Mouse (Mus musculus) C2C12 (cell line): ENCODE measurements around the gene Eapp. TPM values are rescaled to one million over a fixed set of nuclear protein-coding genes. Genes with fewer than 3 reads are reported as not detected.

ENCODE experiments used
- H3K27me3 ChIP-seq: one replicate; pipeline ENCODE4 v1.6.1; 2011; ENCODE audit not compliant: control insufficient read depth, insufficient read depth, insufficient read length
- H3K36me3 ChIP-seq: one replicate; pipeline ENCODE4 v1.6.1; 2011; ENCODE audit not compliant: control insufficient read depth, insufficient read depth
- H3K4me3 ChIP-seq: one replicate; pipeline ENCODE4 v1.5.1; 2011; ENCODE audit warnings: mild to moderate bottlenecking, control low read depth; ENCODE audit not compliant: poor library complexity, insufficient read depth, severe bottlenecking
- H3K79me2 ChIP-seq: one replicate; pipeline ENCODE4 v1.6.1; 2011; ENCODE audit not compliant: control insufficient read depth, insufficient read depth
- H3K79me3 ChIP-seq: one replicate; pipeline ENCODE4 v1.6.1; 2011; ENCODE audit warnings: low read depth, control low read depth
- H3ac ChIP-seq: one replicate; pipeline ENCODE3; 2011; ENCODE audit warnings: low read depth; ENCODE audit not compliant: control insufficient read depth, insufficient read length
- CEBPB ChIP-seq: IDR thresholded peaks from one replicate; pipeline ENCODE4 v1.6.1; 2011; ENCODE audit warnings: low read depth, mild to moderate bottlenecking, control low read depth, moderate library complexity
- CTCF ChIP-seq: IDR thresholded peaks from one replicate; pipeline ENCODE4 v1.5.1; 2011; ENCODE audit not compliant: control insufficient read depth, insufficient read depth, insufficient read length
- FOSL1 ChIP-seq: IDR thresholded peaks from one replicate; pipeline ENCODE4 v1.8.0; 2011; ENCODE audit warnings: mild to moderate bottlenecking, low read length; ENCODE audit not compliant: poor library complexity, insufficient read depth, severe bottlenecking
- MAX ChIP-seq: IDR thresholded peaks from one replicate; pipeline ENCODE4 v1.6.1; 2011; ENCODE audit warnings: mild to moderate bottlenecking, control low read depth
- MYOD1 ChIP-seq: IDR thresholded peaks from one replicate; pipeline ENCODE4 v1.6.1; 2011; ENCODE audit warnings: low read depth; ENCODE audit not compliant: control insufficient read depth, insufficient read length
- MYOG ChIP-seq: IDR thresholded peaks from one replicate; pipeline ENCODE4 v1.6.1; 2011; ENCODE audit not compliant: control insufficient read depth, insufficient read length; ENCODE audit errors: extremely low read depth
- USF1 ChIP-seq: IDR thresholded peaks from one replicate; pipeline ENCODE4 v1.6.1; 2011; ENCODE audit warnings: low read depth, mild to moderate bottlenecking, control low read depth, moderate library complexity
- microRNA-seq: library from miRNA; unstranded; fragments of <30 nt; microRNA quantifications from one replicate; pipeline ENCODE4, GENCODE M21; 2019; ENCODE audit warnings: borderline microRNAs expressed
- polyA plus RNA-seq: library from polyadenylated mRNA; unstranded; fragments of >200 nt; fragmentation: generic; extraction: Trizol; gene quantifications from one replicate; pipeline ENCODE4 v1.2.1, GENCODE M21; 2012; ENCODE audit warnings: missing spikeins

The Eapp gene
- polyA plus RNA-seq, 1 experiment, result 38.8 TPM

DNA sequence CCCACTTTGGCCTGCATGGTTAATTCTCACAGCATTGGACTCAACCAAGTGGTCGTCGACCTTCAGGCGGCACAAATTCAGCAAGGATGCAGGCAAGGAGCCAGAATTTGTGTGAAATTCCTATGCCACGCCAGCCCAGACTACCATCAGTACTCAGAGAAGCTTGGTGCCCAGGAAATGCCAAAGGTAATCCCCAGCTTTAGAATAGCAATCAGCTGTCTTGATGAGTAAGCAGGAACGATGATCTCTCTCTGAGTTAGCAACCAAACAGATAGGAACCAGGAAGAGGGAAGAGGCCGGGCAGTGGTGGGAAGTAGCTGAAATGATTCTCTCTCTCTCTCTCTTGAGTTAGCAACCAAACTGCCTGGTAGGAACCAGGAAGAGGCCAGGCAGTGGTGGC is 55.4 kb downstream of the Eapp start:
- H3K4me3 ChIP-seq, result no peak overlapping the region
- H3K79me2 ChIP-seq, result no peaks in the 10 kb centered on the region
- H3K27me3 ChIP-seq, result no peaks in the 10 kb centered on the region
- H3ac ChIP-seq, result no peak overlapping the region
- peaks cover 4% of the 10 kb centered on the region for H3K36me3 ChIP-seq
- no peak for TF ChIP-seq CEBPB
- TF ChIP-seq CTCF, result no peak
- no peak for TF ChIP-seq USF1
- TF ChIP-seq MYOD1, result no peak
- no peak for TF ChIP-seq FOSL1
- no peak for TF ChIP-seq MYOG
- TF ChIP-seq MAX, result no peak
- no peaks in the 10 kb centered on the region for H3K79me3 ChIP-seq

DNA sequence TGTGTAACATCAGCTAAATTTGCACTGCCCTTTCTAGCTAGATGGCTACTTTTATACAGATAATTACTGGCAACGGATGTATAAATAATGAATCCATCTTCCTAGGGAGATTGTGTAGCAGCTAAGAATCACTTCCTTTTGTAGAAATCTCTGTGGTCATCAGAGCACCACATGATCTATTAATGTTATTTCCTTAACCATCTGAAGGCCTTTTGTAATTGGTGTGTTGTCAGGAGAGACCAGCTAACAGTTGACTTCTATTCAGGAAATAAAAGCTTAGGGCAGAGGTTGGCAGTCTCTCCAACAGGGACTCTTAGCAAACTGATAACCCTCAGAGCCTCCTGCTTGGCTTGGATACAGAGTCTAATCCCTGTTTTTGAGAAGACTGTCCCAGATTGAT is 58.7 kb downstream of the Eapp start:
- TF ChIP-seq CEBPB, result no peak
- no peak for TF ChIP-seq CTCF
- no peak for TF ChIP-seq MYOG
- TF ChIP-seq MAX, result no peak
- TF ChIP-seq FOSL1, result no peak
- no peak for TF ChIP-seq USF1
- no peak for TF ChIP-seq MYOD1
- H3K79me3 ChIP-seq, result no peaks in the 10 kb centered on the region
- H3K79me2 ChIP-seq, result no peaks in the 10 kb centered on the region
- H3K4me3 ChIP-seq, result no peak overlapping the region
- no peaks in the 10 kb centered on the region for H3K27me3 ChIP-seq
- H3K36me3 ChIP-seq, result no peaks in the 10 kb centered on the region
- no peak overlapping the region for H3ac ChIP-seq

DNA sequence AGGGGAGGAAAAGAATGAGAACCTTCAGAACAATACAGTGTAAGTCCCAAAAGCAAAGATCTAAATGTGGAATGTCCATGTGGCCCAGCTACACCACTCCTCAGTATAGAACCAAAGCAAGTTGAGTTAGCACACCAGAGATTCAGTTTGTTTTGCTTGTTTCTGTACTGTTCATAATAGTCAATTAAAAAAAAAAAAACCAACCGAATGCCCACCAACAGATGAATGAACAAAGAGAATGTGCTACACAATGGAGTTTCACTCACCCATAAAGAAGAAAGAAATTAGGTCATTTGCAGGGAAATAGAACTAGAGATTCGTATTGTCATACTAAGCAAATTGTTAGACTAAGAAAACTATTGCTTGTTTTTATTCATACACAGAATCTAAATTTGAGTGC is 63.6 kb downstream of the Eapp start:
- no peak overlapping the region for H3K4me3 ChIP-seq
- no peaks in the 10 kb centered on the region for H3K79me2 ChIP-seq
- no peaks in the 10 kb centered on the region for H3K27me3 ChIP-seq
- TF ChIP-seq MYOG (no peak), FOSL1 (no peak), CTCF (no peak), MAX (no peak)
- no peaks in the 10 kb centered on the region for H3K79me3 ChIP-seq
- no peak overlapping the region for H3ac ChIP-seq
- H3K36me3 ChIP-seq, result no peaks in the 10 kb centered on the region

DNA sequence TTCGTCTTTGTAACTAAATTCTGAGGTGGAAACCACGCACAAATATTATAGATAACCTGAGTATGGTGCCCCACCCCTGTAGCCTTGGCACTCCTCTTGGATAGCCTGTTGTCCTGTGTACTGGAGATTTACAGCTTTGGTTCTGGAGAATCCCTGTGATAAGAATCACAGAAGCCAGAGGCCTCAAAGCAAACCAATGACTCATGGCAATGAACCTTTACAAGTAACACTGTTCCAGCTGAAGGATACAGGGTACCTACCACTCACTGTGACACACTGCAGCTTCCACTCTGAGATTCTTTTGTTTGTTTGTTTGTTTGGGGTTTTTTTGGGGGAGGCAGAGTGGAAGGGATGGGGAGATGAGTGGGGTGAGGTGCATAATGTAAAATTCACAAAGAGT is 73.8 kb downstream of the Eapp start:
- H3K4me3 ChIP-seq, result no peak overlapping the region
- H3K36me3 ChIP-seq, result no peaks in the 10 kb centered on the region
- TF ChIP-seq FOSL1 (no peak), MYOG (no peak), CEBPB (no peak)
- no peaks in the 10 kb centered on the region for H3K79me3 ChIP-seq
- H3K79me2 ChIP-seq, result no peaks in the 10 kb centered on the region
- H3K27me3 ChIP-seq, result no peaks in the 10 kb centered on the region
- no peak overlapping the region for H3ac ChIP-seq

Small RNAs within 50 kb of the gene (microRNA-seq; reads per million reads assigned to microRNA genes)
- gene Mir1892, result not detected

Other genes with a start within 250 kb of the Eapp start
- 35.3 TPM for gene Sptssa, start 39.3 kb downstream of the Eapp start, polyA plus RNA-seq
- gene Snx6, start 99.8 kb upstream of the Eapp start, polyA plus RNA-seq, result 33.6 TPM
- gene Cfl2, start 167.0 kb upstream of the Eapp start, polyA plus RNA-seq, result 56.5 TPM